Mouse (Mus musculus) testis, adult 2 months (tissue): ENCODE data around the gene Kcnk7. TPM values are rescaled to one million over a fixed set of nuclear protein-coding genes. Genes with fewer than 3 reads are reported as not detected.
A peak's percentile ranks its signal among the peaks of the same experiment; 100 is the strongest.

Experiments used
- H3K27ac ChIP-seq: fragments of 200-500 bp; 2 replicates; pipeline ENCODE4 v1.5.1; 2012; ENCODE audit warnings: low read depth, low read length; ENCODE audit not compliant: control insufficient read depth, insufficient read depth
- H3K27me3 ChIP-seq: fragments of 200-500 bp; 2 replicates; pipeline ENCODE4 v1.6.1; 2012; ENCODE audit warnings: mild to moderate bottlenecking, low read length, moderate library complexity; ENCODE audit not compliant: control insufficient read depth, insufficient read depth
- H3K36me3 ChIP-seq: fragments of 200-500 bp; 2 replicates; pipeline ENCODE4 v1.6.1; 2012; ENCODE audit warnings: mild to moderate bottlenecking, low read length; ENCODE audit not compliant: control insufficient read depth, insufficient read depth
- H3K4me1 ChIP-seq: fragments of 200-500 bp; 2 replicates; pipeline ENCODE4 v1.6.1; 2012; ENCODE audit warnings: low read length; ENCODE audit not compliant: control insufficient read depth, insufficient read depth
- H3K4me3 ChIP-seq: fragments of 200-500 bp; 2 replicates; pipeline ENCODE4 v1.5.1; 2012; ENCODE audit warnings: low read depth, mild to moderate bottlenecking, low read length, moderate library complexity, mixed read lengths; ENCODE audit not compliant: control insufficient read depth
- CTCF ChIP-seq: fragments of 200-500 bp; IDR thresholded peaks from 2 replicates; pipeline ENCODE4 v1.5.1; 2012; ENCODE audit warnings: low read depth, mild to moderate bottlenecking, inconsistent platforms, low read length, moderate library complexity; ENCODE audit not compliant: control insufficient read depth, insufficient read depth, insufficient replicate concordance
- POLR2A ChIP-seq: fragments of 200-500 bp; IDR thresholded peaks from 2 replicates; pipeline ENCODE4 v1.6.1; 2012; ENCODE audit warnings: low read depth, mild to moderate bottlenecking, inconsistent platforms, low read length, moderate library complexity; ENCODE audit not compliant: control insufficient read depth
- polyA plus RNA-seq: library from polyadenylated mRNA; depleted of rRNA; stranded (reverse); fragments of >200 nt; gene quantifications from 2 replicates; pipeline ENCODE4 v1.2.3, GENCODE M21; 2012; rRNA removed

The Kcnk7 gene
- 10.2 and 10.8 TPM in 2 replicates for polyA plus RNA-seq

DNA sequence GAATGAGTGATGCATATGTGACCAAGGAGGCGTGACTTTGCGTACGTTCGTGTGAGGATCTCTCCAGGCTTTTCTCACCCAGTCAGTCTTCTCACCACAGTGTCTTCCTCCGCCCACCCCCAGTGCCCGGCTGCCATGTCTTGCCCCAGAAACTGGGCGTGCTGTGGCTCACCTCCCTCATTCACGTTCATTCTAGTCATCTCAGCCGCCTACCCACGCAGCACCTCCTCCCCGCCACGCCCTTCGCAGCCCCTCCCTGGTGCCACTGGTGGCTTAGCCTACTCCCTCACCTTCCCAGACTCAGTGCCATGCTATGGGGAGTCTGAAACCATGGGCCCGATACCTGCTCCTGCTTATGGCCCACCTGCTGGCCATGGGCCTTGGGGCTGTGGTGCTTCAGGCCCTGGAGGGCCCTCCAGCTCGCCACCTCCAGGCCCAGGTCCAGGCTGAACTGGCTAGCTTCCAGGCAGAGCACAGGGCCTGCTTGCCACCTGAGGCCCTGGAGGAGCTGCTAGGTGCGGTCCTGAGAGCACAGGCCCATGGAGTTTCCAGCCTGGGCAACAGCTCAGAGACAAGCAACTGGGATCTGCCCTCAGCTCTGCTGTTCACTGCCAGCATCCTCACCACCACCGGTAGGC, at the start of gene Kcnk7:
TSS of gene Kcnk7 (plus strand) at position 205 of the 638 bp plus-strand sequence.
- no peak within 1 kb of the TSS for H3K4me3 ChIP-seq
- H3K4me1 ChIP-seq: 0 out of 2 replicates have a peak, but pooled peaks cover 3% of the 10 kb centered on the region
- TF ChIP-seq CTCF: no peak
- H3K27ac ChIP-seq: peak within 1 kb of the TSS; percentile 34; the same call in 1 of the 2 replicates
- H3K36me3 ChIP-seq: peaks cover 1% of the 10 kb centered on the region
- no peaks in the 10 kb centered on the region for H3K27me3 ChIP-seq

DNA sequence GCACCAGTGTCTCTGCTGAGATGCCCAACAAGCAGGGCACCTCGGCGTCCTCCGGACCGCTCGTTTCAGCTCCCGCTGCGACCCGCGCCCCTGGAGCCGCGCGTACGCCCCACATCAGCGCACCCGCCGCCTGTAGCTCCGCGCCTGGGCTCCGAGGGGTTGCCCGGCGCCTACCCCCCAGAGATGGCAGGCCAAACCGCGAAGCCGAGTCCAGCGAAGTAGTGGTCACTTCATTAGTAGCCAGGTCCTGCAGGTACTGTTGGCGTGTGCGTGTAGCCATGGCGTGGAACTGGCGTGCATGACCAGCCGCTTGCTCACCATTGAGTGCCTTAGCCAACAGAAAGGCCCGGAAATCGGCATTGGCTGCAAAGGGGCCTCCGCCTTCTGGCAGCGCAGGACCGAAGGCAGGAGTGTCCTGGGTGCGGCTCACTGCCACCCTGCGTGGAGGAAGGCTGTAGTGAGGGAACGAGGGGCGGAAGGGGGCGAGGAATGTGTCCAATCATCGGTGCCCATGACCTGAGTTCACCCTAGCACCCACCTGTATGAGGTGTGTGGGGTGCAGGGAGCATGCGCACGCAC, 49.4 kb upstream of the Kcnk7 start:
- Histone ChIP-seq H3K4me3 (peak overlapping the region; percentile 56), H3K27me3 (no peaks in the 10 kb centered on the region), H3K27ac (no peak overlapping the region), H3K36me3 (no peaks in the 10 kb centered on the region), H3K4me1 (peaks cover 28% of the 10 kb centered on the region)
- no peak for TF ChIP-seq POLR2A
- no peak for TF ChIP-seq CTCF

DNA sequence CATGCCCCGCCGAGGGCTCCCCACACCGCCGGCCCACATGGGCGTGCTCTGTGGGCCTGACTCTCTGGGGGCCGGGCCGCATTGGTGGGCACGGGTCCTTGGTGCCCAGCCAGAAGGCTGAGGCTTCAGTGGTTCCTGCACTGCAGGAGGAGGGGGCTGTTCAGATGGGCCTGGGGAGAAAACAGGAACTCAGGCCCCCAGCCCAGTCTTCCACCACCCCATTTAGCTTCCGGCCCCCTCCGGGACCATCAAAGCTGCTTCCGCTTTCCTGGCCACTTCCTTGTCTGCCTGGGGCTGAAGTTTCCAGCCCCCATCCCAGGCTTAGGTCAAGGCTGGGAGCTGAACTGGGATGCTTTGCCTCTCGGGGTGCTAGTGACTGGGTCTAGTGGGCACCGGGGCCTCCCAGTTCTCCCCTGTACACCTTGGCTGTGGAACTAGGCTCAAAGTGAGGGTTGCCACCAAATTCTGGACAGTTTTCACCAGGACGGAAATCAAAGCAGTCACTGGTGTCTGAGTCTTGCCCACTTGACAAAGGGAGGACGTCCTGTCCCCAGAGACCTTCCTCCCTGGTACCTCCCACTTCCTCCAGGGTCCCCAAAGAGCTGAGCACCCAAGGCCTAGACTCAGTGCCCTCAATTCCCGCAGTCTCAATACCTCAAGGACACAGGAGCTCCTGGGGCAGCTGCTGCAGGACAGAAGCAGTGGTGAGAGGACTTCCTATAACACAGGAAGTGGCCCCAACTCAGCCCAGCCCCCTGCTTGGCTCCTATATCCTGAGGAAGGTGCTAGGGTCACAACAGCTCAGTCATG, 43.0 kb upstream of the Kcnk7 start:
- TF ChIP-seq CTCF (no peak), POLR2A (no peak)
- Histone ChIP-seq H3K27ac (no peak overlapping the region), H3K36me3 (peaks cover 3% of the 10 kb centered on the region; the same call in 1 of the 2 replicates), H3K27me3 (no peaks in the 10 kb centered on the region), H3K4me3 (no peak overlapping the region), H3K4me1 (peaks cover 18% of the 10 kb centered on the region)

DNA sequence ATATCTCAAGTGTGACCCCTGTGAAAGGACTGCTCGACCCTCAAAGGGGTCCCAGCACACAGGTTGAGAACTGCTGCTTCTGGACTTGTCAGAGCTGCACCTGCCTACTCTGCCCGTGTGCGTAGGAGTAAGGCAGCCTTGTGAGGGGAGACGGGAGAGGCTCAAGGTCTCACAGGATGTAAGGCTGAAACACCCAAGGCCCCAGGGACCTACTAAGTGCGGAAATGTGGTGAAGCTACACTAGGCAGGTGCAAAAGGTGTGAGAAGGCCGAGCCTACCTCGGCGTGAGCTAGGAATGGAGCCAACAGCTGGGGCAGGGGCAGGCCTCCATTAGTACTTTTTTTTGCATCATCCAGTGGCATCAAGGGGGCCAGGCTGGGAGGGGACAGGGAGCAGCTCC, 41.9 kb upstream of the Kcnk7 start:
- no peak overlapping the region for H3K27ac ChIP-seq

DNA sequence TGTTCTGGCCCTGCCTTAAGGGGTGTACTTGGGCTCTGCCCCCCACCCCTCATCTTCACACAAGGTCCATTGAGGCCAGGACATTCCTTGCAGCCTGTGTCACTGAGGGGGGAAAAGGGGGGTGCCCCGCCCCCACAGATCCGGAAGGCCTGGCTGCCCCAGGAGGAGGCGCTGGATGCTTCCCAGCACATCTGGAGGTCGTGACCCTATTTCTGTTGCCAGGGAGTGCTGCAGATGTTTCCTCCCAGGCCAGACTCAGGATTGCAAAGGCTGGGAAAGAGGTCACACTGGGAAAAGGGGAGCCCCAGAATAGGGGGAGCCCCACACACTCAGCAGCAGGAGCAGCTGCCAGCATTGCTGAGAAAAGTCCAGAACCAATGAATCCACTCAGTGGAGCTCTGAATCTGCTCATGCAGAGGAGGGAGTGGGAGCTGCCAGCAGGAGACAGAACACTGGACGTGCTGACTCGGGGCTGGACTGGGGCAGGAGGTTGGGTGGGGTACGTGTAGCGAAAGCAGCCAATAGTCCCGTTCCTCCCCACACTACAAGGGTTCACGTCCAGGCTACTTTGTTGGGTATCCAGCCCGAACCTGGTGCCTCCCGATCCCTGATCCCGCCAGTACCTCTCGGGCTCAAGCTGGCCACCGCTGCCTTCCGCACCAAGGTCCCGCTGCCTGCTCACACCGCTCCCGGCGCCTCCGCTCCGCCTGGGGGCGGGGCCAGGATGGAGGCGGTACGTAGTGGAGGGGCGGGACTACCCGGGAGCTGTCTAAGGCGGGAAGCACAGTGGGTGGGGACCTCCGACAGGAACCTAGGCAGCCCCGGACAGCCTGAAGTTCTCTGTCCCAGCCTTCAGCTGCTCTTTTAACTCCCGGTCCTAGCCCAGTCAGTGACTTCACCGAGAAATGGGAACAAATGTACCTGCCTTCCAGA, 40.9 kb upstream of the Kcnk7 start, which contains the start of gene Sipa1:
TSS of gene Sipa1 (minus strand) at position 727 of the 933 bp plus-strand sequence.
- Histone ChIP-seq H3K27ac (peak within 1 kb of the TSS; percentile 76), H3K36me3 (peaks cover 3% of the 10 kb centered on the region; the same call in 1 of the 2 replicates), H3K4me1 (peaks cover 18% of the 10 kb centered on the region), H3K4me3 (peak within 1 kb of the TSS; percentile 77), H3K27me3 (no peaks in the 10 kb centered on the region)
- TF ChIP-seq CTCF: no peak
- TF ChIP-seq POLR2A: peak; percentile 46

More for the DNA sequence above, 41.9 kb upstream of the Kcnk7 start:
- peaks cover 3% of the 10 kb centered on the region; the same call in 1 of the 2 replicates for H3K36me3 ChIP-seq
- H3K4me3 ChIP-seq: no peak overlapping the region
- TF ChIP-seq POLR2A (no peak), CTCF (no peak)
- no peaks in the 10 kb centered on the region for H3K27me3 ChIP-seq
- H3K4me1 ChIP-seq: peaks cover 18% of the 10 kb centered on the region

DNA sequence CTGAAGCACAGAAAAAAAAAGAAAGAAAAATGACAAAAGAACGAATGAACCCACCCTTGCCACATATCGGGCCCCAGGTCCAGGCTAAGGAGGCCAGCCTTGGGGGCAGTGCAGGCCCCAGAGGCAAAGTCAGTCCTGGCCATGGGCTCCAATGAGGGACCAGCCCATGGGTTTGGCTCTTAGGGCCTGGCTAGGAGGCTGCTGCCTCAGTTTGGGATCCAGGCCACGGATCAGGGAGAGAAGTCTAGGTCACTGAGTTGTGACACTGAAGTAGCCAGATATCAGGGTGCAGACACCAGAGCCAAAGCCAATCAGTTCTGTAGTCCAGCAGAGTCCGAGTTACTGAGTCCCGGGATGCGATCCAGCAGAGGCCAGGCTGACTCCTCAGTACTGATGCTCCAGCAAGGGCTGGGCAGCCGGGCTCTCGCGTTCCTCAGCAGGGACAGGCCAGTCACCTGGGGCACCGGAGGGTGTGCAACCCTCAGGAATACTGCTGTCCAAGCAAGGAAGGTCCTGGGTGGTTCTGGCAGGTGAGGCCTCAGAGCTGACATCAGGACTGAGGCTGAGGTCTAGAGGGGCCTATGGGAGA, 39.4 kb upstream of the Kcnk7 start:
- Histone ChIP-seq H3K36me3 (peaks cover 3% of the 10 kb centered on the region; the same call in 1 of the 2 replicates), H3K4me1 (peaks cover 13% of the 10 kb centered on the region), H3K27ac (no peak overlapping the region)

More for the DNA sequence above, 39.4 kb upstream of the Kcnk7 start:
- TF ChIP-seq POLR2A (no peak), CTCF (no peak)
- Histone ChIP-seq H3K4me3 (no peak overlapping the region), H3K27me3 (no peaks in the 10 kb centered on the region)
